Mouse (Mus musculus) bone marrow macrophage, adult 2 months (primary cell): ENCODE data around the gene C2cd5. TPM values are rescaled to one million over a fixed set of nuclear protein-coding genes. Genes with fewer than 3 reads are reported as not detected.
A peak's percentile ranks its signal among the peaks of the same experiment; 100 is the strongest.

ENCODE experiments used
- H3K27ac ChIP-seq: 2 replicates; pipeline ENCODE4 v1.5.1; 2012; ENCODE audit warnings: low read depth, low read length; ENCODE audit not compliant: insufficient read depth
- H3K4me1 ChIP-seq: 2 replicates; pipeline ENCODE4 v1.6.1; 2012; ENCODE audit warnings: low read length; ENCODE audit not compliant: control insufficient read depth, insufficient read depth
- H3K4me3 ChIP-seq: 2 replicates; pipeline ENCODE4 v1.5.1; 2012; ENCODE audit warnings: mild to moderate bottlenecking, low read length, moderate library complexity; ENCODE audit not compliant: insufficient read depth
- CTCF ChIP-seq: IDR thresholded peaks from 2 replicates; pipeline ENCODE4 v1.5.1; 2012; ENCODE audit warnings: low read depth, mild to moderate bottlenecking, low read length, moderate library complexity
- POLR2A ChIP-seq: IDR thresholded peaks from 2 replicates; pipeline ENCODE4 v1.6.1; 2012; ENCODE audit warnings: mild to moderate bottlenecking, low read depth, low read length, borderline replicate concordance
- polyA plus RNA-seq: library from polyadenylated mRNA; stranded (reverse); fragments of >200 nt; gene quantifications from 2 replicates; pipeline ENCODE4 v1.2.4, GENCODE M21; 2012; ENCODE audit not compliant: missing spikeins, insufficient read depth, insufficient read length

The C2cd5 gene
- polyA plus RNA-seq, 1 experiment, result 27.1 TPM

DNA sequence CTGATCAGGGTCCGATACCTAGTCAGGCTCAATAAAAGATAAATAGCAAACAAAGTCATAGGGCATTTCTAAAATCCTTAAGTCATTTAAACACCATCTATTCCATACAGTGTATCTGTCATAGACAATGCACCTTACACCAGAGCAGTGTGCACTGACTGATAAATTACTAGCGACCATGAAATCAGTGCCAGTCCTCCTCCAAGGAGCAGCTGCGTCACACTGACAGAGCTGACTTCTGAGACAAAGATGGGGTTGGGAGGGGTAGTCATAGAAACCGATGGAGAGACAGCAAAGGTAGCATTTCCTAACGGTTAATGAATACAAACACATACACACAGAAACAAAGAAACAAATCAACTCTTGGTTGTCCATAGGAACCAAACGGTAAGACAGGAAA lies 58.4 kb downstream of the C2cd5 start:
- TF ChIP-seq POLR2A (no peak), CTCF (no peak)
- no peak overlapping the region for H3K27ac ChIP-seq
- H3K4me1 ChIP-seq, result no peaks in the 10 kb centered on the region
- H3K4me3 ChIP-seq, result no peak overlapping the region

DNA sequence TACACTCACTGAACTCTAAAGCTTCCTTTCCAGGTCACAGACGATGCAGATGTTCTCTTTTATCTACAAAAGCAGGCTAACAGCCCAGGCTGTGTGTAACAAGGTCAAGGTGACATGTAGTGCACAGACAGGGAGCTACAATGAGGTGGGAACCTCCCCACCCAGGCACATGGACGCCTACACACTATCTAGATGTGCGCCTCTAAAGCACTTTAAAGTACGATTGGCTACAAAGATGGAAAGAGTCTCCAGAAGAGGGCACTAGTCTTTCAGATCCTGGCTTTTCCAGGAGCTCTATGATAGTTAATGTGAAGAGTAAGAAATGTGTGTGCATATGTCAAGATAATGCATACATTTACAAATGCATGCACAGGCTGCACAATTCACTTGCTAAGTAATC lies 64.7 kb downstream of the C2cd5 start:
- Histone ChIP-seq H3K27ac (no peak overlapping the region), H3K4me1 (no peaks in the 10 kb centered on the region), H3K4me3 (no peak overlapping the region)
- TF ChIP-seq POLR2A, result no peak
- no peak for TF ChIP-seq CTCF

DNA sequence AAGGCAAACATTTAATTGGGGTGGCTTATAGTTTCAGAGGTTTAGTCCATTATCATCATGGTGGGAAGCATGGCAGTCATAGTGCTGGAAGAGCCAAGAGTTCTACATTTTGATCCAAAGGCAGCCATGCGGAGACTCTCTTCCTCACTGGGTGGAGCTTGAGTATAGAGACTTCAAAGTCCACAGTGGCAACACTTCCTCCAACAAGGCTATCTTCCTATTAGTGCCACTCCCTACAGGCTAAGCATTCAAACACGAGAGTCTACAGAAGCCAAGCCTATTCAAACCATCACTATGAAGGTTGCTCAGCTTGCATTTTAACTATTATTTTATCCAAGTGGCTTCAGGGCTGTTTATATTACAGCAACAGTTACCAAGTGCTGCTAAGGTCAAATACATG lies 65.4 kb downstream of the C2cd5 start:
- no peaks in the 10 kb centered on the region for H3K4me1 ChIP-seq
- no peak overlapping the region for H3K27ac ChIP-seq
- TF ChIP-seq CTCF (no peak), POLR2A (no peak)
- H3K4me3 ChIP-seq, result no peak overlapping the region

DNA sequence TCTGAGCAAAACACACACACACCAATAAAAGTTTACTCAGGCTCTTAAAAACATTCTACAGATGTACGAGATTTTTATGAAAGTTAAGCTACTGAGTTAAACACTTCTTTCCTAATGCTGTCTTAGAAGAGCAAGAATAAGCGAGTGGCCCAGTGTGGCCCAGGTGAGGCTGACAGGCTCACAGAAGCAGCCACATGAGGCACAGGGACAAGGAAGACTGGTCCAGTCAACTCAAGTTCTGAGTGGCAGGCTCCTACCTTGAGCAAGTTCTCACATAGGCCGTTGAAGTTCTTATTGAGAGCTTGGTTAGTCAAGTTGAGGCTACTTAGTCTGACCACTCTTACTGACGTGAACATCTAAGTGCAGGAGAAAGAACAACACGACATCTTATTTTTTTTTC lies 69.4 kb downstream of the C2cd5 start:
- Histone ChIP-seq H3K4me1 (no peaks in the 10 kb centered on the region), H3K27ac (no peak overlapping the region), H3K4me3 (no peak overlapping the region)
- TF ChIP-seq POLR2A (no peak), CTCF (no peak)

DNA sequence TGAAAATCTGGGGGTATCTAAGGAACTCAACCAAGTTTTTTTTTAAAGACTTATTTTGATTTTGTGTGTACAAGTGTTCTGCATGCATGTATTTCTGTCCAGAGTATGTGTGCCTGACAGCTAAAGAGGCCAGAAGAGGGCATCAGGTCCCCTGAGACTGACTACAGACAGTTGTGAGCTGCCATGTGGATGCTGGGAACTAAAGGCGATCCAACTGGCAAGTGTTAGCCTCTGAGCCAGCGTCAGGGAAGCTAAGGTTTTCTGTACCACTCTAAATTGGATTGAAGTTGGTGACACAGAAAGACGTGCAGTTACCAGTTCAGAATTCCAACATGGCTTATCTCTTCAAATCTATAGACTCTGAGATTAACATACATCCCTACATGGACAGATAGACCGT lies 72.0 kb downstream of the C2cd5 start:
- Histone ChIP-seq H3K4me3 (no peak overlapping the region), H3K27ac (no peak overlapping the region)
- TF ChIP-seq POLR2A (no peak), CTCF (no peak)

DNA sequence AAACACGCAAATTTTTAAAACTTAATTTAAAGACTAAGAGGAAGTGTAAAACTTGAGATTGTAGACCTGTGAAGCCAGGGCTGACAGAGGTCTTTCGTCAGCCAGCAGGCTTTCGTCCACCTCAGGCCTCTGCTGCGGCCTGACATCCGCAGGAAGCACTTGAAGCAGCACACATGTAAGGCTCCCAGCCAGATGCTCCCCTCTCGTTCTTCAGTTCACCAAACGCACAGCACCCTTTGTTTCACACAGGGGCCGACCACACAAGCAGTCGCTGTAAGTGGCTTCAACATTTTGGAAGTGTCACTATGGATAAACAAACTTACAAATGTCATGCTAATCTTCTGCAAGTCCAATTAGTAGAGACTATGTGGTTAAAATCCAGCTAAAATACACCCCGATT lies 72.5 kb downstream of the C2cd5 start:
- no peak overlapping the region for H3K27ac ChIP-seq
- TF ChIP-seq CTCF, result no peak
- no peak for TF ChIP-seq POLR2A
- no peaks in the 10 kb centered on the region for H3K4me1 ChIP-seq
- no peak overlapping the region for H3K4me3 ChIP-seq

More for the DNA sequence above, 72.0 kb downstream of the C2cd5 start:
- H3K4me1 ChIP-seq, result no peaks in the 10 kb centered on the region

DNA sequence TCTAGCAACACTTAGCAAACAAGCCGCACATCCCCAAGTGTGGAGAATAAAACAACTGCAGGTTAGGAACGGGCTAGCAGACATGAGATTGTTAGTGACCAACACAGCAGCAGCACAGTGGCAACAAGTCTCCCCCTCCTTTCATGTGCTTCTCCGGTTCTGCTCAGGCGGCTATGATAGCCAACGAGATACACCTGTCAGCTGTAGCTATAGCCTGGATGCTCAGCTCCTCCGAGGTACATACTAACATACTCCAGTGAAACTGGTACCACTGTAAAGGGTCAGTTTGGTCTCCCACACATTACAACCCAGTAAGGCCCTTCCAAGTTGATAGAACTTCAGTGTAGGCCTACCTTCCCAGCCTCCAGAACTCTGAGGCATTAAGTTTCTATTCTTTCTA lies 76.2 kb downstream of the C2cd5 start:
- H3K27ac ChIP-seq, result no peak overlapping the region
- H3K4me3 ChIP-seq, result no peak overlapping the region
- H3K4me1 ChIP-seq, result no peaks in the 10 kb centered on the region
- TF ChIP-seq POLR2A, result no peak
- no peak for TF ChIP-seq CTCF

DNA sequence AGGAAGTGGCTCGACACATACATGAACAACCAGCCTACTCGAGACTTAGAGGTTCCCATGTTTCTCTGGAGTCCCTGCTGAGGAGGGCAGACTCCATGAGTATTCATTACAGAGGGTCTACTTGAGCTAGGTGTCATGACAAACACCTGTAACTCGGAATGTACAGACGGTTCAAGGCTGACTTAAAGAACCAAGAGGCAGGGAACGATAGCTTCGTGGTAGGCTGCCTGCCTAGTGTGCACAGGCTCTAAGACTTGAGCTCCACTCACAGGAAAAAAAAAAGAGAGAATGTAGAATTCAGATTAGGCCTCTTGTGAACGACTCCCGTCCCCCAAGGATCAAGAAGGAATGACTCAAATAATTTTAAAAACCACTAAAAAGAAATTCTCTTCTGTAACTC lies 78.2 kb downstream of the C2cd5 start:
- no peak for TF ChIP-seq POLR2A
- no peak for TF ChIP-seq CTCF
- Histone ChIP-seq H3K4me3 (no peak overlapping the region), H3K27ac (no peak overlapping the region), H3K4me1 (no peaks in the 10 kb centered on the region)

DNA sequence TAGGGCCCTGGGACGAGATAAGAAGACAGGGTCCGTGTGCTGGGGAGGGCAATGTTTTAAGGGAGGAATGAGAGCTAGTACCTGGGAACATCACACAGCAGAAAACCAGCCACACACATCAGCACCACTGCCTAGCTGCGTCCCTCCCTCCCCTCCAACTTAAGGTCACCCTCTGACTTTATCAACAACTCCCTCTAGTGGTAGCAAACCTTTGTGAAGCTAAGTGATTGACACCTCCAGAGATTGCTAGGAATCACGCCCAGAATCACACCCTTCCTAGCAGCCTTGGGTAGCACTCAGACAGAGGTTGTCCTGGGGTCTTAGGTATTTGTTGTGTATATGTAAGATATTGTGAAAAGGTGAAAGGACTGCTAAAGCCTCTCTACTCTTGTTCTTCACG lies 79.3 kb downstream of the C2cd5 start:
- Histone ChIP-seq H3K4me3 (no peak overlapping the region), H3K4me1 (no peaks in the 10 kb centered on the region), H3K27ac (no peak overlapping the region)
- TF ChIP-seq CTCF (0 out of 2 replicates have a peak, but pooled peaks have one; percentile 20), POLR2A (no peak)

DNA sequence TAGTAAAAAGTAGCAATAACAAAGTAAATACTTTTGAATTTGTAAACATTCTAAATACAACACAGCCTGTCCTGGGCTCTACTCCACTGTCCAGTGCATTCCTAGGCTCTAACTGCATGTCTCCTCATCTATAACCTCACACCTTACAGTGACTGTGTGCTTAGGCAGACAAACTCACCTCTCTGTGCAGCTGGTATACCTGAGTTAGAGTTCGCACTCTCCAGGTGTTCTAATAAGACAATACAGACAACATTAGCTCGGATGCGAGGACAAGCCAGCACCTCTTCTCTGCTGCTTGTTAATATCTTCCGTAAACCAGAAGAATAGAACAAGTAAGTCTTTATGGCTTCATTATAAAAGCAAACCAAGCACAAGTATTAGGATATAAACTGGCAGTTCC lies 79.8 kb downstream of the C2cd5 start:
- H3K27ac ChIP-seq, result no peak overlapping the region
- no peak overlapping the region for H3K4me3 ChIP-seq
- no peak for TF ChIP-seq POLR2A
- TF ChIP-seq CTCF, result no peak
- H3K4me1 ChIP-seq, result no peaks in the 10 kb centered on the region

DNA sequence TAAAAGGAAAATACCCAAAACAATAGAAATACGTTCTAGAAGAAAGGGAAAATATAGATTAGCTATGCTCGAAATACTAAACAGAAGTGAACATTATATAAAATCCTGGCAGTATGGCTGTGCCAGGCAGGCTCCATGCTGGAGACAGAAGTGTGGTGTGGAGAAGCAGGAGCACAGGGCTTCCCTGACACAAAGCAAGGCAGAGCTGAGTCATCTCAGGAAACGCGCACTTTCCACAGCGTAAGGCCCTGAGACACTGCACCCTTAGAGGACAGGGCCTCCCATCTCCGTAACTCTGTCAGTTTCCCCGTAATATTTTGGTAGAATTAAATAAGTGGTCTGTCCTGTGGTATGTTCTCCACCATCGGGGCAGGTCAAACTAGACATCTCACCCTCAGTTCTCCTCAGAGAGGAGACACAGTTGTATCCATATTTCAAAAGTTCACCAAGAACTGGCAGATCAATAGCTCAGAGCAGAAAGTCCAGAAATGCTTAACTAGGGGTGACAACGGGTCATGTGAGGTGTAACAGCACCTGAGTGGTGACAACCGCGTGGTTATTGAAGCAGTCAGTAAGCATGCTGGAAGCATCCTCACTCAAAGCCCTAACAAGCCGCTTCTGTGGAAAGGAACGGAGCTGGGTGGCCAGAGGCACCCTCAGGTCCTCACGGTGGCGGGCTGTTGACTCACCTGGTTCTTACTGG lies 87.3 kb downstream of the C2cd5 start:
- Histone ChIP-seq H3K27ac (no peak overlapping the region), H3K4me3 (no peak overlapping the region), H3K4me1 (no peaks in the 10 kb centered on the region)
- no peak for TF ChIP-seq POLR2A
- no peak for TF ChIP-seq CTCF
